Comparison of ENCODE assay signal across 25 mouse cellular contexts in the genomic region with DNA sequence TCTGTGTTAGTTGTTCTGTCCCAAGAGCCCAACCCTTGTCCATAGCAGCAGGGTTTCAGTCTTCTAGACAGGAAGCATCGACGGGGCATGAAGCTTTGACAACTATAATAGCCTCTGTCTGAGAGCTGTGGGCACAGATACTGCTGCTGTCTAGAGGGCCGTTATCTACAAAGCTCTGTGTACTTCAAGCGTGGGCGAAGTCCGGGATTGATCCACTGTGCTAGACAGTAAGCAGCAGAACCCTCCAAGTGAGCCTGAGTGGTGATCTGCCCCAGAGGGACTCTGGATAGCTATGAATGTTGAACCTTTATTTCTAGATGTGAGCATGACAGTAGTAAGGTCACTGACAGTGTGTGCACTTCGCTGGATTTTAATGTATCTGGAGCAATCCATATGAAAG. TPM values are rescaled to one million over a fixed set of nuclear protein-coding genes. Genes with fewer than 3 reads are reported as not detected.
DNase-seq lines count a peak whose midpoint lies in the region; ATAC-seq and TF ChIP-seq lines count a peak whose summit lies in the region.
"Had no signal": no experiment of that assay in that cellular context is flagged by ENCODE, and none has a peak within 500 bp of the region (broad histone marks: within the 10 kb centered on the region; RNA-seq: fewer than 3 reads in every experiment).

No protein-coding gene starts in this region.

- intact Hi-C loops in left cerebral cortex, postnatal 4 days (cut with DNase I) = no loop called here

- H3K9ac ChIP-seq in heart, embryonic 15.5 days = no peak overlapping the region
- no peak overlapping the region for H3K9ac ChIP-seq in intestine, postnatal 0 days (ENCODE audit: low read depth, low read length)
- H3K9ac ChIP-seq in liver, embryonic 14.5 days (replicated peaks) = no peak overlapping the region
- H3K9ac ChIP-seq in midbrain, embryonic 15.5 days = no peak overlapping the region
- H3K9ac ChIP-seq: embryonic facial prominence, embryonic 15.5 days; forebrain, embryonic 13.5 days; hindbrain, embryonic 12.5 days; kidney, embryonic 15.5 days; lung, embryonic 15.5 days; neural tube, embryonic 13.5 days had no signal

- no peak for TF ChIP-seq CTCF in intestine, postnatal 0 days (IDR thresholded peaks at IDR 0.05; ENCODE audit: low read depth)
- TF ChIP-seq CTCF in liver, embryonic 14.5 days (IDR thresholded peaks at IDR 0.05; ENCODE audit: low read depth) = no peak

- H3K27ac ChIP-seq in heart, embryonic 15.5 days = peak overlapping the region; percentile 18; the same call in 1 of the 2 replicates
- no peak overlapping the region for H3K27ac ChIP-seq in heart, embryonic 10.5 days
- peak overlapping the region; percentile 66; the same call in 1 of the 2 replicates for H3K27ac ChIP-seq in intestine, postnatal 0 days (ENCODE audit: low read depth, low read length)
- no peak overlapping the region for H3K27ac ChIP-seq in liver, embryonic 14.5 days
- no peak overlapping the region for H3K27ac ChIP-seq in midbrain, embryonic 15.5 days
- H3K27ac ChIP-seq: embryonic facial prominence, embryonic 10.5 days; embryonic facial prominence, embryonic 15.5 days; forebrain, embryonic 13.5 days; hindbrain, embryonic 12.5 days; kidney, embryonic 15.5 days; lung, embryonic 15.5 days; neural tube, embryonic 13.5 days had no signal

- H3K4me3 ChIP-seq in heart, embryonic 15.5 days = no peak overlapping the region
- H3K4me3 ChIP-seq in heart, embryonic 10.5 days = no peak overlapping the region
- H3K4me3 ChIP-seq in intestine, postnatal 0 days (ENCODE audit: low read depth, low read length) = no peak overlapping the region
- no peak overlapping the region for H3K4me3 ChIP-seq in liver, embryonic 14.5 days (ENCODE audit: insufficient read depth in 1 of 2, low read depth in 2 of 2, low read length in 2 of 2)
- no peak overlapping the region for H3K4me3 ChIP-seq in midbrain, embryonic 15.5 days
- H3K4me3 ChIP-seq: embryonic facial prominence, embryonic 10.5 days; embryonic facial prominence, embryonic 15.5 days; forebrain, embryonic 13.5 days; hindbrain, embryonic 12.5 days; kidney, embryonic 15.5 days; lung, embryonic 15.5 days; neural tube, embryonic 13.5 days had no signal

- no peaks in the 10 kb centered on the region for H3K27me3 ChIP-seq in heart, embryonic 15.5 days
- no peaks in the 10 kb centered on the region for H3K27me3 ChIP-seq in heart, embryonic 10.5 days (ENCODE audit: insufficient read depth, poor library complexity, severe bottlenecking)
- no peaks in the 10 kb centered on the region for H3K27me3 ChIP-seq in intestine, postnatal 0 days (replicated peaks; ENCODE audit: control insufficient read depth, insufficient read depth, low read length)
- H3K27me3 ChIP-seq in liver, embryonic 14.5 days (ENCODE audit: control insufficient read depth, insufficient read depth, low read length) = no peaks in the 10 kb centered on the region
- no peaks in the 10 kb centered on the region for H3K27me3 ChIP-seq in midbrain, embryonic 15.5 days (replicated peaks)
- H3K27me3 ChIP-seq: embryonic facial prominence, embryonic 15.5 days; forebrain, embryonic 13.5 days; hindbrain, embryonic 12.5 days; kidney, embryonic 15.5 days; lung, embryonic 15.5 days; neural tube, embryonic 13.5 days had no signal

- H3K4me2 ChIP-seq in heart, embryonic 15.5 days = no peak overlapping the region
- H3K4me2 ChIP-seq in intestine, postnatal 0 days (replicated peaks; ENCODE audit: low read depth) = no peak overlapping the region
- no peak overlapping the region for H3K4me2 ChIP-seq in liver, embryonic 14.5 days (ENCODE audit: low read depth)
- no peak overlapping the region for H3K4me2 ChIP-seq in midbrain, embryonic 15.5 days
- H3K4me2 ChIP-seq: embryonic facial prominence, embryonic 15.5 days; forebrain, embryonic 13.5 days; hindbrain, embryonic 12.5 days; kidney, embryonic 15.5 days; lung, embryonic 15.5 days; midbrain, embryonic 11.5 days; neural tube, embryonic 13.5 days had no signal

- 47% methylated on average over 7 of the region's 7 CpGs for WGBS in heart, embryonic 15.5 days
- 61% methylated on average over 7 of the region's 7 CpGs for WGBS in heart, embryonic 10.5 days
- 54% methylated on average over 7 of the region's 7 CpGs for WGBS in intestine, postnatal 0 days
- WGBS in liver, embryonic 14.5 days (ENCODE audit: insufficient replicate concordance) = 57% methylated on average over 7 of the region's 7 CpGs
- WGBS in midbrain, embryonic 15.5 days = 88% methylated on average over 7 of the region's 7 CpGs

- H3K36me3 ChIP-seq in heart, embryonic 15.5 days = peaks cover 61% of the 10 kb centered on the region
- H3K36me3 ChIP-seq in heart, embryonic 10.5 days = peaks cover 94% of the 10 kb centered on the region
- H3K36me3 ChIP-seq in intestine, postnatal 0 days (ENCODE audit: control insufficient read depth, insufficient read depth) = peaks cover 71% of the 10 kb centered on the region
- peaks cover 37% of the 10 kb centered on the region for H3K36me3 ChIP-seq in liver, embryonic 14.5 days (replicated peaks; ENCODE audit: control insufficient read depth, insufficient read depth, low read depth)
- peaks cover 71% of the 10 kb centered on the region for H3K36me3 ChIP-seq in midbrain, embryonic 15.5 days (replicated peaks)

- no peak for ATAC-seq in heart, embryonic 15.5 days (replicated peaks; ENCODE audit: insufficient number of reproducible peaks, insufficient read depth, low FRiP score, low read depth)
- ATAC-seq in intestine, postnatal 0 days = peak; percentile 73
- ATAC-seq in liver, embryonic 14.5 days (ENCODE audit: insufficient read depth) = 0 out of 2 replicates have a peak, but pooled peaks have one; percentile 31
- no peak for ATAC-seq in midbrain, embryonic 15.5 days (replicated peaks)
- ATAC-seq in megakaryocyte, adult 5-6 weeks (ENCODE audit: poor library complexity, severe bottlenecking) = no peak
- ATAC-seq: CD4-positive, CD25-positive, alpha-beta regulatory T cell, adult 4 months; forebrain, embryonic 13.5 days had no signal

- H3K4me1 ChIP-seq in heart, embryonic 15.5 days (replicated peaks) = peaks cover 8% of the 10 kb centered on the region
- H3K4me1 ChIP-seq in heart, embryonic 10.5 days = peaks cover 11% of the 10 kb centered on the region; the same call in 1 of the 2 replicates
- no peaks in the 10 kb centered on the region for H3K4me1 ChIP-seq in intestine, postnatal 0 days (replicated peaks; ENCODE audit: control insufficient read depth, insufficient read depth, low read length)
- peaks cover 0 to 3% of the 10 kb centered on the region in 2 experiments; a peak in 1 of 4 replicates for H3K4me1 ChIP-seq in liver, embryonic 14.5 days (replicated peaks; ENCODE audit: control insufficient read depth in 2 of 2, insufficient read depth in 2 of 2, low read length in 1 of 2)
- no peaks in the 10 kb centered on the region for H3K4me1 ChIP-seq in midbrain, embryonic 15.5 days
- H3K4me1 ChIP-seq: embryonic facial prominence, embryonic 10.5 days; embryonic facial prominence, embryonic 15.5 days; forebrain, embryonic 13.5 days; hindbrain, embryonic 12.5 days; kidney, embryonic 15.5 days; lung, embryonic 15.5 days; neural tube, embryonic 13.5 days had no signal

- TF ChIP-seq EP300 in liver, embryonic 14.5 days (IDR thresholded peaks at IDR 0.05; ENCODE audit: low read depth) = no peak

- no peak for DNase-seq in heart, embryonic 10.5 days (ENCODE audit: low spot score)
- DNase-seq in liver, embryonic 14.5 days (ENCODE audit: low read depth in 3 of 3, low spot score in 3 of 3) = peak in 1 of 3 experiments; percentile 14
- DNase-seq in left cerebral cortex, postnatal 4 days = no peak
- DNase-seq: adrenal gland, postnatal 25 days; cerebellum, adult 18-20 months; cerebellum, postnatal 14 days; gastrocnemius, postnatal 10 days; heart, postnatal 36 days; kidney, adult 18-20 months; kidney, postnatal 25 days; right cerebral cortex, postnatal 4 days; thymus, postnatal 4 days had no signal

- H3K9me3 ChIP-seq in heart, embryonic 15.5 days (replicated peaks) = no peaks in the 10 kb centered on the region
- H3K9me3 ChIP-seq in heart, embryonic 10.5 days = no peaks in the 10 kb centered on the region
- H3K9me3 ChIP-seq in intestine, postnatal 0 days (ENCODE audit: control insufficient read depth) = no peaks in the 10 kb centered on the region
- no peaks in the 10 kb centered on the region for H3K9me3 ChIP-seq in liver, embryonic 14.5 days (ENCODE audit: control insufficient read depth, low read length)
- H3K9me3 ChIP-seq in midbrain, embryonic 15.5 days = no peaks in the 10 kb centered on the region
- H3K9me3 ChIP-seq: embryonic facial prominence, embryonic 10.5 days; embryonic facial prominence, embryonic 15.5 days; forebrain, embryonic 13.5 days; hindbrain, embryonic 12.5 days; kidney, embryonic 15.5 days; lung, embryonic 15.5 days; neural tube, embryonic 13.5 days had no signal

RNA-seq across cellular contexts. Expression of a gene that starts 34.7 kb away (rescaled TPM):
- 12.9 and 25.0 TPM in 2 replicates for polyA plus RNA-seq in heart, embryonic 15.5 days (2015; fragmentation: Nextera tagmentation; extraction: Ambion mirVana)
- polyA plus RNA-seq in heart, embryonic 10.5 days (2016; fragmentation: Nextera tagmentation; extraction: Ambion mirVana) = 36.6 and 42.9 TPM in 2 replicates
- 22.8 and 26.6 TPM in 2 replicates for polyA plus RNA-seq in intestine, postnatal 0 days (2015; fragmentation: Nextera tagmentation; extraction: Ambion mirVana)
- polyA plus RNA-seq in liver, embryonic 14.5 days (2012; rRNA removed) = 12.6 and 12.7 TPM in 2 replicates
- polyA plus RNA-seq in liver, embryonic 14.5 days (2014; fragmentation: Nextera tagmentation; extraction: Ambion mirVana) = 5.9 and 7.6 TPM in 2 replicates
- polyA plus RNA-seq in midbrain, embryonic 15.5 days (2015; fragmentation: Nextera tagmentation; extraction: Ambion mirVana) = 15.8 and 15.9 TPM in 2 replicates
- total RNA-seq in megakaryocyte, adult 5-6 weeks (2015) = 23.8 and 25.6 TPM in 2 replicates
- 50.1 and 51.5 TPM in 2 replicates for total RNA-seq in megakaryocyte, adult 5-6 weeks (2017)
- total RNA-seq in left cerebral cortex, postnatal 4 days (2021) = 10 to 100 TPM; 25.2 to 32.4 TPM

Comparison
In these comparisons a context has a peak if more than half of its experiments do, and no peak if none do; other contexts are left out.
1. H3K27ac ChIP-seq: peak in heart, embryonic 15.5 days (single experiment) and intestine, postnatal 0 days (single experiment); none in heart, embryonic 10.5 days (single experiment), liver, embryonic 14.5 days (single experiment) and midbrain, embryonic 15.5 days (single experiment).
2. ATAC-seq: peak in intestine, postnatal 0 days (single experiment) and liver, embryonic 14.5 days (single experiment); none in heart, embryonic 15.5 days (single experiment), midbrain, embryonic 15.5 days (single experiment) and megakaryocyte, adult 5-6 weeks (single experiment).